Mouse (Mus musculus) embryonic facial prominence, embryonic 14.5 days (tissue): Measurements from ENCODE around the gene Rsrp1. TPM values are rescaled to one million over a fixed set of nuclear protein-coding genes. Genes with fewer than 3 reads are reported as not detected.

Experiments
- ATAC-seq: fragments of 200-750 bp; cut with Nextera tagmentation; 2 replicates; pipeline ENCODE4 v1.8.0; 2017; ENCODE audit warnings: low read depth, moderate number of reproducible peaks, moderate TSS enrichment
- DNase-seq: peaks from one replicate; pipeline ENCODE4 v3.0.0-alpha.2; 2015; ENCODE audit warnings: low spot score
- H3K27ac ChIP-seq: fragments of 300-500 bp; sonication (generic); replicated peaks from 2 replicates; pipeline ENCODE4 v1.5.1; 2014; ENCODE audit warnings: low read depth, mild to moderate bottlenecking, low read length, moderate library complexity
- H3K27me3 ChIP-seq: fragments of 300-500 bp; sonication (generic); replicated peaks from 2 replicates; pipeline ENCODE4 v1.6.1; 2014; ENCODE audit warnings: low read length; ENCODE audit not compliant: control insufficient read depth, insufficient read depth
- H3K36me3 ChIP-seq: fragments of 300-500 bp; sonication (generic); 2 replicates; pipeline ENCODE4 v1.6.1; 2014; ENCODE audit warnings: low read length, mixed read lengths; ENCODE audit not compliant: control insufficient read depth, insufficient read depth
- H3K4me1 ChIP-seq: fragments of 300-500 bp; sonication (generic); 2 replicates; pipeline ENCODE4 v1.6.1; 2014; ENCODE audit warnings: antibody characterized with exemption, low read length; ENCODE audit not compliant: control insufficient read depth, insufficient read depth
- H3K4me2 ChIP-seq: fragments of 300-500 bp; sonication (generic); 2 replicates; pipeline ENCODE4 v1.6.1; 2014; ENCODE audit warnings: low read depth, mild to moderate bottlenecking, low read length, moderate library complexity, mixed read lengths
- H3K4me3 ChIP-seq: fragments of 300-500 bp; sonication (generic); 2 replicates; pipeline ENCODE4 v1.5.1; 2014; ENCODE audit warnings: low read depth, mild to moderate bottlenecking, low read length
- H3K9ac ChIP-seq: fragments of 300-500 bp; sonication (generic); 2 replicates; pipeline ENCODE4 v1.6.1; 2014; ENCODE audit warnings: low read depth, mild to moderate bottlenecking, low read length, moderate library complexity, mixed read lengths
- H3K9me3 ChIP-seq: fragments of 300-500 bp; sonication (generic); 2 replicates; pipeline ENCODE4 v1.6.1; 2016; ENCODE audit warnings: low read length; ENCODE audit not compliant: control insufficient read depth
- WGBS: fragments of 180-500 bp; shearing (Covaris S2); extraction: QIAGEN DNeasy Blood & Tissue Kit; methylation state at CpG from one replicate; pipeline ENCODE4 v1.1.7; 2014; 5-methylcytosine and 5-hydroxymethylcytosine counted together
- polyA plus RNA-seq: library from polyadenylated mRNA; unstranded; fragments of >200 nt; fragmentation: Nextera tagmentation; extraction: Ambion mirVana; gene quantifications from 2 replicates; pipeline ENCODE4 v1.2.1, GENCODE M21; 2014

Gene Rsrp1
- polyA plus RNA-seq = 349 and 369 TPM in 2 replicates

DNA sequence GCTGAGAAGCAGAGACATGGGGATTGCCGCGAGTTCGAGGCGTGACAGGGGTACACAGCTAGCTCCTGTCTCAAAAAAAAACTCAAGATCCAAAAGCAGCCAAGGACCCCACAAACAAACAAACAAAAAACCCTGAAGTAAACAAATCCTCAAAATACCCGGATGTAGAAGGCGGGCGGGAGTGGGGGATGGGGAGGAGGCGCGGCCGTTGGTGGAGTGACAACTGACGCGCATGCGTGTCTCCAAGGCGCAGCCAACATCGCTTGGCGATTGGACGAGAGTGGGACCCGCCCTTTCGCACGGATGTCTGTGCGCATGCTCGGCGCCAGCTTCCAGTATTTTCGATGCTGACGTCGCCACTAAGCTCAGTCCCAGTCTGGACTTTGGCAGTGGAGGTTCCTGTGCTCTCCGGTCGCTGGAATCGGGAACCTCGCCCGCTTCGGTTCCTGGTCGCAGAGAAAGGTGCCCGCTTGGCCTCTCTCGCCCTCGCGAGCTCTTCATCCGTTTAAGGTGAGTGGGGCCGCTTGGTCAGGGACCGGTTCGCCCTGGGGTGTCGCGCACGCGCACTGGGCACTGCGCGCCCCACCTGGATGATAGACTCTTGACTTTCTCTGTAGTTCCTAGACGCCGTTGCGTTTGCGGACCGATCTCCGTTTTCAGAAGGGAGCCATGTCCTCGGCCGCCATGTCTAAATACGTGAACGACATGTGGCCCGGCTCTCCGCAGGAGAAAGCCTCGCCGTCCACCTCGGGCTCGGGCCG is at the start of gene Rsrp1:
TSS of gene Rsrp1 (plus strand) at position 335 of the 761 bp plus-strand sequence.
- WGBS = under 1% methylated on average over 63 of the region's 64 CpGs

DNA sequence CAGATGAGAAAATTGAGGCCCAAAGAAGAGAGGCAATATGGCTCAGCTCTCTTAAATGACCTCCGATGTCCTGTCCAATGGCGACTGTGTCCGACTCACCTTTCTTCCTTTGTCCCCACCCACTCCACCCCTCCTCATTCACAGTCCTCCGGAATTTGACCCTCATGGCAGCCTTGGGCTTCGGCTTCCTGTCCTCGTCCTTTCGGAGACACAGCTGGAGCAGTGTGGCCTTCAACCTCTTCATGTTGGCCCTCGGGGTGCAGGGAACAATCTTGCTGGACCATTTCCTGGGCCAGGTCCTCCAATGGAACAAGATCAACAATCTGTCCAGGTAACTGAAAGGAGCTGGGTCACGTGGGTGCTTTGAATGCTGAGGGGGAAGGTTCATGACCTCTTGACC is 47.2 kb upstream of the Rsrp1 start:
- Histone ChIP-seq H3K4me3 (no peak overlapping the region), H3K27me3 (no peaks in the 10 kb centered on the region), H3K4me1 (no peaks in the 10 kb centered on the region), H3K27ac (no peak overlapping the region), H3K9ac (no peak overlapping the region), H3K36me3 (no peaks in the 10 kb centered on the region), H3K9me3 (no peaks in the 10 kb centered on the region), H3K4me2 (no peak overlapping the region)
- DNase-seq (no peak), ATAC-seq (no peak)
- 74% methylated on average over 9 of the region's 9 CpGs for WGBS

More for the DNA sequence above, at the start of gene Rsrp1:
- peak within 1 kb of the TSS; percentile 83 for H3K4me2 ChIP-seq
- peak within 1 kb of the TSS; percentile 94 for H3K27ac ChIP-seq
- H3K9ac ChIP-seq = peak within 1 kb of the TSS; percentile 99
- H3K4me1 ChIP-seq = peaks cover 8% of the 10 kb centered on the region
- H3K36me3 ChIP-seq = peaks cover 39% of the 10 kb centered on the region
- peak within 1 kb of the TSS; percentile 100 for H3K4me3 ChIP-seq
- H3K27me3 ChIP-seq = no peaks in the 10 kb centered on the region
- H3K9me3 ChIP-seq = no peaks in the 10 kb centered on the region
- DNase-seq = peak; percentile 99
- peak; percentile 94 for ATAC-seq

DNA sequence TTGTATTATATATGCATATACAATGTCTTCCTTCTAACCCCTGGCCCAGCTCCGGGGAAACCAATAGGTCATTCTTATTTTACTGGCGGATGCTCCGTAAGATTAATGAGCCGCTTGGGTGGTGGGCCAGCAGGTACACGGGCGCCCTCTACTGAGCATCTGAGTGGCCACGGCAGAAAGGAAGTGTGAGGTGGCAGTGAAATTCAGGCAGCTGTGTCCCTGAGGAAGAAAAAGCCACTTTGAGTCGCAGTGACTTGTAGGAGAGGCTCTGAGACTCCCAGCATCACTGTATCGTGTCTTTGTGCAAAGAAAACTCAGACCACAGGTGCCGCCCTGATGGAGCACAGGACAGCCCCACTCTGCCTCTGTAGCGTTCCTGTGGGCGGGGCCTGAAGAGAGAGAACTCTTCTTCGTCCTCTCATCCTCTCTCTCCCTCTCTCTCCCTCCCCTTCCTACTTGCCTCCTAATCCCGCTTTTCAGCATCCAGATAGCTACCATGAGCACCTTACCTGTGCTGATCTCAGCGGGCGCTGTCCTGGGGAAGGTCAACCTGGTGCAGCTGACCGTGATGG is 43.9 kb upstream of the Rsrp1 start:
- ATAC-seq (peak; percentile 42; the same call in 1 of the 2 replicates), DNase-seq (peak; percentile 79)
- WGBS = 5% methylated on average over 17 of the region's 17 CpGs
- Histone ChIP-seq H3K27ac (no peak overlapping the region), H3K4me3 (peak overlapping the region; percentile 38), H3K9me3 (no peaks in the 10 kb centered on the region), H3K4me1 (no peaks in the 10 kb centered on the region), H3K36me3 (no peaks in the 10 kb centered on the region), H3K4me2 (peak overlapping the region; percentile 70), H3K9ac (peak overlapping the region; percentile 49), H3K27me3 (no peaks in the 10 kb centered on the region)

DNA sequence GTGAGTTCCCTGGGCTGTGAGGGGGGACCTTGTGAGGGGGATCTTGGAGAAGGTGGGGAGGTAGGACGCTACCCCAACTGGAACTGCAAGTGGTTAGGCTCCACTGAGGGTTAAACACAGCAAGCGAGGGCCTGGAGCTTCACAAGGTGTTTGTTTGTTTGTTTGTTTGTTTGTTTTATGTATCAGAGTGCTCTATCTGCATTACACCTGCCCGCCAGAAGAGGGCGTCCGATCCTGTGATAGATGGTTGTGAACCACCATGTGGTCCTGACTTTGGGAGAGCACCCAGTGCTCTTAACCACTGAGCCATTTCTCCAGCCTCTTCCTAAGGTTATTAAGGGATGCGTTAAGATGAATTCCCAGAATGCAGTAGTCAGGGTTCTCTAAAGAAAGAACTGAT is 43.4 kb upstream of the Rsrp1 start:
- ATAC-seq (no peak), DNase-seq (no peak)
- Histone ChIP-seq H3K4me2 (peak overlapping the region; percentile 70), H3K27me3 (no peaks in the 10 kb centered on the region), H3K9ac (peak overlapping the region; percentile 49; the same call in 1 of the 2 replicates), H3K4me1 (no peaks in the 10 kb centered on the region), H3K27ac (no peak overlapping the region), H3K4me3 (peak overlapping the region; percentile 38), H3K36me3 (no peaks in the 10 kb centered on the region), H3K9me3 (no peaks in the 10 kb centered on the region)
- 39% methylated on average over 6 of the region's 6 CpGs for WGBS

DNA sequence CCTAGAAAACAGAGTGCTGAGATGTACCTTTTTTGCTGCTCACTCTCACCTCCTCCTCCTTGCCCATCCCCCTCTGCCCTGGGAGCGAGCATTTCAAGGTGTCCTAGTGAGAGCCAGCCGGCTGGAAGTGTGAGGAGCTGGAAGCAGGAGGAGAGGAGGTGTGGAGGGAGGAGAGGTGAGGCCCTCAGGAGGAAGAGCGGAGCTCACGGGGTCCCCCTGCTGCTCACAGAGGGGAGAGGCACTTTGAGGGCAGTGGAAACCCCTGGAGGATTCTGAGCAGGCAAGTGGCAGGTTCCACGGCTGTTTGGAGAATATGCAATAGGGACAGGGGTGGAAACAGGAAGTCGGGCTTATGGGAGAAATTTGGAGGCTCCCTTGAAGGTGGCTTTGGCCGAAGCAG is 40.1 kb upstream of the Rsrp1 start:
- no peak for ATAC-seq
- H3K9me3 ChIP-seq = no peaks in the 10 kb centered on the region
- no peak overlapping the region for H3K4me2 ChIP-seq
- H3K27me3 ChIP-seq = no peaks in the 10 kb centered on the region
- no peak overlapping the region for H3K9ac ChIP-seq
- no peaks in the 10 kb centered on the region for H3K4me1 ChIP-seq
- H3K4me3 ChIP-seq = no peak overlapping the region
- DNase-seq = peak; percentile 14
- no peak overlapping the region for H3K27ac ChIP-seq
- WGBS = 33% methylated on average over 7 of the region's 7 CpGs
- no peaks in the 10 kb centered on the region for H3K36me3 ChIP-seq

DNA sequence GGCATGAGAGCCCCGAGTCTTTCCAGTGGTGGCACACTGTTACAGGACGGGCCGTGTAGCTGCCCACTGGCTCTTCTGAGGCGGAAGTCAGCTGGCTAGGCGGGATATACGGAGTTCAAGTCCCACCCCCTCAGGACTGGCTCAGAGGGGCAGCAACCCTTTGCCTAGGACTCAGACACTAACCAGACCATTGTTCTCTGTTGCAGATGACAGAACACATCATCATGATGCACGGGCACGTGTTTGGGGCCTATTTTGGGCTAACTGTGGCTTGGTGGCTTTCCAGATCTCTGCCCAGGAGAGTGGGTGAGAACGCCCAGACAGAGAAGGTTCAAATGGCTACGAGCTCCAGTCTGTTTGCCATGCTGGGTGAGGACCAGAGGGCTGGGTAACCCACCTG is 39.6 kb upstream of the Rsrp1 start:
- H3K36me3 ChIP-seq = no peaks in the 10 kb centered on the region
- DNase-seq = no peak
- H3K9me3 ChIP-seq = no peaks in the 10 kb centered on the region
- H3K27ac ChIP-seq = no peak overlapping the region
- H3K4me3 ChIP-seq = no peak overlapping the region
- H3K27me3 ChIP-seq = no peaks in the 10 kb centered on the region
- no peak overlapping the region for H3K4me2 ChIP-seq
- H3K9ac ChIP-seq = no peak overlapping the region
- ATAC-seq = no peak
- H3K4me1 ChIP-seq = no peaks in the 10 kb centered on the region
- WGBS = 83% methylated on average over 10 of the region's 10 CpGs

DNA sequence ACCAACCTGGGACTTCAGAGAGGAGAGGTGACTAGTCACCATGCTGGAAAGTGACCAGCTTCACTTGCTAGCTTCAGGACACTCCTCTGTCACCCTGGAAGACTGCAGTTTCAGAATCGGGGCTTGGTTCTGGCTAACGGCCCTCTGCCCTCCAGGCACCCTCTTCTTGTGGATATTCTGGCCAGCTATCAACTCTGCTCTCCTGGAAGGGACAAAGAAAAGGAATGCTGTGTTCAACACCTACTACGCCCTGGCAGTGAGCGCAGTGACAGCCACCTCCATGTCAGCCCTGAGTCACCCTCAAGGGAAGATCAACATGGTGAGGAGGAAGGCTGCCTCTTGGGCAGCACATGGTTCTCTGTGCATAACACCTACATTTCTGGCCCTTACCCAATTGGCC is 39.0 kb upstream of the Rsrp1 start:
- Histone ChIP-seq H3K4me1 (no peaks in the 10 kb centered on the region), H3K36me3 (no peaks in the 10 kb centered on the region), H3K9me3 (no peaks in the 10 kb centered on the region), H3K4me3 (no peak overlapping the region), H3K27ac (no peak overlapping the region), H3K4me2 (no peak overlapping the region), H3K27me3 (no peaks in the 10 kb centered on the region), H3K9ac (no peak overlapping the region)
- DNase-seq = no peak
- ATAC-seq = no peak
- 94% methylated on average over 4 of the region's 4 CpGs for WGBS

DNA sequence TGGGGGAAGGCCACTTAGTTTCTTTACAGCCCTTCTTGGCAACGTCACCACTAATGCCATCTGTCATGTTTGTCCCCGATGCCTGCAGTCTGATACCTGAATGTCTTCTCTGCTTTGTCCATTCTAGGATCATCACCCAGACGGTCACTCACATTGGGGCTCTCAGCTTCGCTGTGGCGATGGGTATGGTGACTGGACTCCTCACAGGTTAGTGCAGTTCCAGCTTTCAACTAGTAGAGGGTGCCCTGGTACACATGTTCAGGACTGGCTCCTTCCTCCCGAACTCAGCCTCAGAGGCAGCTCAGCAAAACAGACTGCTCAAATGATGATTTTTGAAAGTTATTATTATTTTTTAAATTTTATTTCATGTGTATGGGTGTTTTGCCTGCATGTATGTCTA is 31.3 kb upstream of the Rsrp1 start:
- Histone ChIP-seq H3K36me3 (peaks cover 18% of the 10 kb centered on the region), H3K9ac (no peak overlapping the region), H3K4me2 (no peak overlapping the region), H3K27me3 (no peaks in the 10 kb centered on the region), H3K9me3 (no peaks in the 10 kb centered on the region), H3K4me3 (no peak overlapping the region), H3K4me1 (no peaks in the 10 kb centered on the region), H3K27ac (no peak overlapping the region)
- ATAC-seq = no peak
- DNase-seq = no peak
- 86% methylated on average over 6 of the region's 6 CpGs for WGBS

DNA sequence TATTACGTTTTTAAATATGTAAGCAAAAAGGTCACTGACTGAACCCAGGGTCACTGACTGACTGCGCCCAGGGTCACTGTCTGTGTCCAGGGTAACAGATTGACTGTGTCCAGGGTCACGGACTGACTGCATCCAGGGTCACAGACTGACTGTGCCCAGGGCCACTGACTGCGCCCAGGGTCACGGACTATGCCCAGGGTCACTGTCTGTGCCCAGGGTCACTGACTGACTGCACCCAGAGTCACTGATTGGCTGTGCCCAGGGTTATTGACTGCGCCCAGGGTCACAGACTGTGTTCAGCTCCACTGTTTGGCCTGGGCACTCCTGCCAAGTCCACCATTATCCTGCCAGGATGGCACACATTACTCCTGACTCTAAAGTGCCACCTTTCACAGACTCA is 26.1 kb upstream of the Rsrp1 start:
- DNase-seq = no peak
- peaks cover 69% of the 10 kb centered on the region for H3K36me3 ChIP-seq

More for the DNA sequence above, 26.1 kb upstream of the Rsrp1 start:
- 81% methylated on average over 6 of the region's 6 CpGs for WGBS
- Histone ChIP-seq H3K27me3 (no peaks in the 10 kb centered on the region), H3K4me2 (no peak overlapping the region), H3K9me3 (no peaks in the 10 kb centered on the region), H3K4me3 (no peak overlapping the region), H3K27ac (no peak overlapping the region), H3K4me1 (no peaks in the 10 kb centered on the region), H3K9ac (no peak overlapping the region)
- ATAC-seq = no peak
